Mouse (Mus musculus) testis, postnatal 10 days (tissue): ENCODE results near the gene Naaladl2.
"Not testable (repeated sequence)": the region's sequence is repeated elsewhere in the genome, so short reads cannot be mapped to it uniquely, and the experiment has no call there.

Source experiments
- DNase-seq: peaks from one replicate; pipeline ENCODE4 v3.0.0; 2021; ENCODE audit warnings: low spot score

Gene Naaladl2

GRCm38 (mm10) chr3:24314658-24315297, 829.3 kb downstream of the Naaladl2 start:
- DNase-seq: no peak

- DNase-seq: no peak
These were observed 918.6 kb downstream of the Naaladl2 start for GRCm38 (mm10) chr3:24225418-24225817.

- DNase-seq: no peak
These were observed 926.6 kb downstream of the Naaladl2 start for GRCm38 (mm10) chr3:24217476-24217875.

DNA sequence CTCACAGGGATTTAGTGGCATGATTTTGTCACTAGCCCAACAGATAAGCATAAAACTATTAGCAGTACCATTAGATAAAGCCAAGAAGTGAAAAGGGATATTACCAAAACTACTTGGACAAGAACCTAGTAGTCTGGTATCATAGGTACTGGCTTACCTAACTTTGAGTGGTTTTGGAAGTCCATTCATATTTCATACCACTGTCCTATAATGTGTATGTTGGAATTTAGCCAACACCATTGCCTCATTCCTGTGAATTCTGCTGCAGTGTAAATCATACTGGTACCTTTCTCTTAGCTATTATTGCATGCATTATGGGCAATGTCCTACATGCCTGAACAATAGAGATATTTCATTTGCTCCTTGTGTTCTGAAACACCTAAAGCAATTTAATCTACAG, 977.5 kb downstream of the Naaladl2 start:
- no peak for DNase-seq

GRCm38 (mm10) chr3:24163992-24164391, 980.1 kb downstream of the Naaladl2 start:
- no peak for DNase-seq

DNA sequence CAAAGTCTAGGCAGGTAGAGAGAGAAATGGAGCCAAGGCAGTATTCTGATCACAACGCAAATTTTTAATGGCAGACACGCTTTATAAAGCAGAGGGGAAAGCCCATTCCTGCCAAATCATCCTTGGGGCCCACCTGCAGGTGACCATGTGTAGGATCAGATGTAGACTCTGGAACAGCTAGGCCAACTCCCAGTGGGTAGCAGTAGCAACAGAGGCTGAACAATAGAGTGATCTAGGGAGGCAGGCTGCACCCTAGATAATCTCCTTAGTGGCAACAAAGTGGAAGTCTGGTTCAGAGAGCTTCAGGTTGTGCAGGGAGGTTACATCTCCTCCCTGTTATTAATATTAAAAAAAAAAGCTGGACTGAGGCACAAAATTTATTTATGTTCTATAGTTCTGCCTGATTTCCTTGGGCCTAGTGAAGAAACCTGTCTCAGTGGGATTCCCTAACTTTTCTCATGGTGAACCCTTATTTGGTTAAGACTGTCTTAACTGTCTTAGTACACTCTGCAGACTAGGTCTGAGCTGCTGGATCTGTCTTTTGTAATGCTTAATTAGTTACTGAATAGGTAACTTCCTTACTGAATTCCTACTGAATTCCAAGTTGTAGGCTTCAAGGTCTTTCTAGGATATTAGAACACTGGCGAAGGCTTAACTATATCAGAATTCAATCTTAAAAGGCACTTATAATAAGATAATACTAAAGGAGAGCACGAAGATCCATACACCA, 992.8 kb downstream of the Naaladl2 start:
- DNase-seq: not testable (repeated sequence)

DNA sequence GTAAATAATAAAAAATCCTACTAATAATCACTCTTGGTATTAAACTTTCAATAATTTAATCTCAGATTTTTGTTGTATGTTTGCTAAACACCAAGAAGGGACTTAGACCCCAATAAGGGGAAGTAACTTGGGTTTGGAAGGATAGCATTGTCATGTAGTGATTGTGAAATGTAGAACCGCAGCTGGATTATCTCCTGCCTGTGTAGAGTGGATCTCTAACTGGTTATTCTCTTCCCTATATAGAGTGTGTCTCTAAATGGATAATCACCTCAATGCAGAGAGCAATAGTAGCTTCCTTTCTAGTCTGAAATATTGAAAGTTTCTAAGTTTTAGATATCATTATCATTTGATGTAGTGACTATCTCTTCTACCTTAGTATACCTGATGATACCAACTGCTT, 1001.3 kb downstream of the Naaladl2 start:
- DNase-seq: no peak

GRCm38 (mm10) chr3:24138002-24138401, 1006.1 kb downstream of the Naaladl2 start:
- DNase-seq: no peak

GRCm38 (mm10) chr3:24126200-24126599, 1017.9 kb downstream of the Naaladl2 start:
- no peak for DNase-seq

DNA sequence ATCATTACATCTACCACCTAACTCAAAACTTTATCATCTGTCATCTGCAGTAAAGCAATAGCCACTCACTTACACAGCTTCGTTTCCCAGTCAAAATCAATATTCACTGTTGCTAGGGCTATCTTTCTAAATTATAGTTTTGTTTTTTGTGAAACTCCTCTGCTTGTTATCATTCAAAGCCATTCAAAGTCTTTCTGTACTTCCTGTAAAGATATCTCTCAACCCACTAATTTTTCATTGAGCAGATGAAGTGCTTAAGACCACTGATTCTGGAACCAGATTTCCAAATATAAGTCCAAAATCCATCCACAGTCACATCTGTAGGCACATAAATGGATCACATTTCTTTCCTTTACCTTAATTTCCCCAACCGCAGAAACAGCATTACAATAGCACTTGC, 1020.0 kb downstream of the Naaladl2 start:
- no peak for DNase-seq

DNA sequence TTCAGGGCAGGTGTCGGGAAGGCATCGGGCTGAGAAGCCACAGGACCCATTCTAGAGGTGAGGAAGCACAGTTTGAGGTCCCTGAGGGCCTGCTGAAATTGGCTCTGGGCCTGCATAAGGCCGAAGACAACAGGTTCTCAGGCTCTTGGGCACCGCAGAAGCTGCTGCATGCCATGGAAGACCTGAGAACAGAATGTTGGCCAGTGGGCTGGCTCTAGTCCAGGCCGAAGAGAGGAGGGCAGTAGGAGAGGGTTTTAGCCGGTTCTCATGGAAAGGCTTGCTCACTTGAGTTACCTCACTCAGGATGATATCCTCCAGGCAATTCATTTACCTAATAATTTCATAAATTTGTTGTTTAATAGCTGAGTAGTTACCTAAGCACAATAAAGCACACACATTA, 1025.9 kb downstream of the Naaladl2 start:
- peak; percentile 28 for DNase-seq

- no peak for DNase-seq
These were observed 1029.2 kb downstream of the Naaladl2 start for GRCm38 (mm10) chr3:24114849-24115248.

- no peak for DNase-seq
These were observed 1030.7 kb downstream of the Naaladl2 start for GRCm38 (mm10) chr3:24113360-24113759.

GRCm38 (mm10) chr3:24106391-24106790, 1037.7 kb downstream of the Naaladl2 start:
- no peak for DNase-seq

GRCm38 (mm10) chr3:24079761-24080160, 1064.3 kb downstream of the Naaladl2 start:
- DNase-seq: no peak

DNA sequence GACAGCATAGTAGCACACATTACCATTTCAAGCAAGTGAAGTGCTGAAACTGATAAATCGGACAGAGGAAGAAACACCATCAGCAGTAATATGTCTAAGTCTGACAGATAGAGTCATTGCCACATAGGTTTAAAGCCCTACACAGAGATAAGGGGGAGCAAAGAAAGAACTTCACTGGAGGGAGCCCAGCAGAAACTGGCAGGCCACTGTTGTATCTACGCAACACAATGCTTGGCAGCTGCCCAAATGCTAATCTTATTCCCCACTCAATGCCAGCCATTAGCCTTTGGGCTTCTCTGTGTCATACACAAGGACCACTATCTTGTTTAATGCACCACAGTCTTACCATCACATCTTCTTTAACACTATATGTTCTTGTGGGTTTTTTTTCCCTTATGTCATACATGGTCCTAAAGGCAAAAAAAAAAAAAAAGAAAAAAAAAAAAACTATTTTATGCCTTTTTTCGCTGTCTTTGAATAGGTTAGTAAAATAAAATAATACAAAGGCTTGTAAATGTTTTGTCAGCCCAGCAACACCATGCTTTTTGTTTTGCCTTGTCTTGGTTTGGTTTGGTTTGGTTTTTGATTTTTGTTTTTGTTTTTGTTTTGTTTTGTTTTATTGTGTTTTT, 1072.8 kb downstream of the Naaladl2 start:
- DNase-seq: no peak

DNA sequence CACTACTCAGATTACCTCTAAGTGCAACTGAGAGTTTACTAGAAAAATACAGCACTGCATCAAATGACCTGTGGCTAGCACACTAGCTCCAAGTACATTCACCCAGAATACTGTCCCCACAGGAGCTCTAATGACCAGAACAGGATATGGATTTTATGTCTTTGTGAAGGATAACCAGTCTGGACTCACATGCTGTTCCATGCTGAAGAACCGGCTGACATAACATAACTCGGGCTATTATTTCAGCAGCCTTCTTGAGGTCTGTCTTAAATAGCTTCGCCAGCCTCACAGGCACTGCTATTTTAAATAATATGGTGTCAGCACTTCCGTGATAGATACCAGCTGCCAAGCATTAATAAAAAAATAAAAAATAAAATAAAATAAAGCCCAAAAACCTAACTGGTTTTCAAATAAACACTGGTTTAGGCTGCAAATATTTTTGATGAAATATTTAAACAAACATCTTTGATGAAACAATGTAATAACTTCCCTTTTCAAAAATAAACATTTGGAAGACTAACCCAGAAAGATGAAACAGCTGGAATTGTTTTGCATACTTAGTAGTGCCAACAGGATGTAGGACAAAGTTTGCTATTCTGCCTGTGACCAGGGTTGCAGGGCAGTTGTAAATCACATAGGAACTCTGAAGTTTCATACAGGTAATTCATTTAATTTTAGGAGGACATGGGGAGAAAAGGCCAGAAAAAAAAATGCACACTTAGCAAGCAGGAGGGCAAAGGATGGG, 1073.5 kb downstream of the Naaladl2 start:
- DNase-seq: no peak

DNA sequence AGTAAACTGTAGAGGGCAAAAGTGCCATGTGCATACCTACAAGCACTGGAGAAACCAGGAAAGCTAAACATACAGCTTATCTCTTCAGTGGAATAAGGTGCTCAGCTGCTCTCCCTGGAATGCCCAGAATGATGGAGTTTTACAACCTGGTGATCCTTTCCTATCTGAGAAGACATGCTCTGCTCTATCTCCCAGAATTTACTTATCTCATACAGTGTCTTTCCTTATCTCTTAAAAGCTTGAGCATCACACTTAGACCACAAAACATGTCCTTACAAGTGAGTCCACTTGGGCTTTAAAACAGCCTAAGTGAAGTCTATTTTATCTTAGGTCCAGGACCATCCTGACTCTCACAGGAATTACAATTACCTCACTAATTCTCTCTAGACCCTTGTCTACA, 1095.8 kb downstream of the Naaladl2 start:
- no peak for DNase-seq

GRCm38 (mm10) chr3:24001741-24002140, 1142.3 kb downstream of the Naaladl2 start:
- DNase-seq: no peak

- DNase-seq: no peak
These were observed 1170.3 kb downstream of the Naaladl2 start for GRCm38 (mm10) chr3:23973727-23974126.

DNA sequence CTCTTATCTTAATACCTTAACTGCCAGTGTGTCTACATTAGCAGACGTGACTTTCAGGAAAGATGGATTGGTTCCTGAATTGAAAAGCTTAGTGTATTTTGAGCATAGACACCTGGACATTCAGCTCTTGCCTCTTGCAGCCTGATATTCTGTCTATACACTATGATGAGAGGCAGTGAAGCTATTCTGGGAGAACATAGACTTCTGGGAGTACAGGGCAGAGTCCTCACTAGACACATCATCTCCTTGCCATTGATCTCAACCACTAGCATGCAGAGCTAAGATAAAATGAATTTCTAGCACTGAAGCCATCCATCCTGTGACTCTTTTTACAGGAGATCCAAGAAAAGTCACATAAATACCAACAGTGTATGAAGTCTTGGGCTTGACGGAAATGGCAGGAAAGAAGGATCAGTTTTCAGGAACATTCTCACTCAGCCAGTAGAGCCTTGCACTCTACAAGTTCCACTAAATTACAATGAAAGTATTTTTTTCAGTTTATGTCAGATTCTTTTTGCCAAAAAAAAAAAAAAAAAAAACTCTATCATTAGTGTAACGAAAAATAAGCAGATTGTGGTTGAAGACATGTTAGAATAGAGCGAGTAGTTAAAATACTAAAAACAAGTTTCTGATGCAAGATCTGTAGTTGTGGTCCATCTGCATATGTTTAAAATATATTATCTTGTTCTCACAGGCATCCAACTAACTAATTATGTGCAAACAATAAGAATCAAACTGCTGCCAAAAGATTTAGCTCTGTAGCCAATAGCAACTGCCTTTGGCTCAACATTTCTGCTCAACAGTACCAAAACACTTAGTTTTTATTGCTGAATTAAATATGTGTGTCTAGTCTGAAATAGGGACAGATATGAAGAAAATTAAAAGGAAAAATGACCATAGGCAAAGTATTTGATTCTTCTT, 1171.1 kb downstream of the Naaladl2 start:
- DNase-seq: no peak
